Mouse (Mus musculus) neural tube, embryonic 12.5 days (tissue): Measurements from ENCODE around the gene Sod2. TPM values are rescaled to one million over a fixed set of nuclear protein-coding genes. Genes with fewer than 3 reads are reported as not detected.
"Not testable (repeated sequence)": the region's sequence is repeated elsewhere in the genome, so short reads cannot be mapped to it uniquely, and the experiment has no call there.

Experiments
- ATAC-seq: fragments of 200-750 bp; cut with Nextera tagmentation; 2 replicates; pipeline ENCODE4 v1.8.0; 2017; ENCODE audit warnings: low read depth, mild to moderate bottlenecking, moderate TSS enrichment, moderate library complexity; ENCODE audit not compliant: low FRiP score
- H3K27ac ChIP-seq: fragments of 300-500 bp; sonication (generic); 2 replicates; pipeline ENCODE4 v1.5.1; 2016
- H3K27me3 ChIP-seq: fragments of 300-500 bp; sonication (generic); replicated peaks from 2 replicates; pipeline ENCODE4 v1.6.1; 2016; ENCODE audit warnings: mild to moderate bottlenecking
- H3K36me3 ChIP-seq: fragments of 300-500 bp; sonication (generic); 2 replicates; pipeline ENCODE4 v1.6.1; 2016; ENCODE audit warnings: mild to moderate bottlenecking
- H3K4me1 ChIP-seq: fragments of 300-500 bp; sonication (generic); 2 replicates; pipeline ENCODE4 v1.6.1; 2016
- H3K4me2 ChIP-seq: fragments of 300-500 bp; sonication (generic); replicated peaks from 2 replicates; pipeline ENCODE4 v1.6.1; 2016; ENCODE audit warnings: mild to moderate bottlenecking
- H3K4me3 ChIP-seq: fragments of 300-500 bp; sonication (generic); 2 replicates; pipeline ENCODE4 v1.5.1; 2016
- H3K9ac ChIP-seq: fragments of 300-500 bp; sonication (generic); 2 replicates; pipeline ENCODE4 v1.6.1; 2016; ENCODE audit warnings: mild to moderate bottlenecking
- H3K9me3 ChIP-seq: fragments of 300-500 bp; sonication (generic); 2 replicates; pipeline ENCODE4 v1.6.1; 2016; ENCODE audit warnings: mild to moderate bottlenecking
- WGBS: fragments of 180-500 bp; shearing (Covaris S2); methylation state at CpG from one replicate; pipeline ENCODE4 v1.1.7; 2016; 5-methylcytosine and 5-hydroxymethylcytosine counted together
- polyA plus RNA-seq: library from polyadenylated mRNA; unstranded; fragments of >200 nt; fragmentation: Nextera tagmentation; extraction: Ambion mirVana; gene quantifications from 2 replicates; pipeline ENCODE4 v1.2.1, GENCODE M21; 2016

The Sod2 gene
- polyA plus RNA-seq, 1 experiment from 2014 or later: 129 TPM

DNA sequence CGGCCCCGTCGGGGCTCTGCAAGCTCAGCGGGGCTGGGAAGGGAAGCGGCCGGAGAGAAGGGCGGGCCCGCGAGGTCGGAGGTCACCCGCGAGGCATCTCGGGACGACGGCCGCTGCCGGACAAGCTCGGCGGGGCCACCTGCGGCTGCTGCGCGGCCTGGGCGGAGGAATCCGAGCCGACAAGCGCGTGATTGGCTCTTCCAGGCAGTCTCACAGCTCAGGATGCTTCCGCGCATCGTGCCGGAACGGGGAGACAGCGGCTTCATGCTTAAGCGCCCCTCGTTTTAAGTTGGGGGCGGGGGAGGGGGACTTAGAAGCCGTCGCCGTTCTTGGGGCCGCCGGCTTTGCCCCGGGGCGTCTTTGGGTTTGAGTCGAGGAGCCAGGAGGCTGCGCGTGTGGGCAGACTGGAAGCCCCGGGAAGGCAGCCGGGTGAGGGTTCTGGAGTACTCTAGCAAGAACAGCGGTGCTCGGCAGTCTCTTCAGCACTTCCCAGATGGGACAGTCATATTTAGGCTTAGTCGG, 14.1 kb upstream of the Sod2 start:
- peak overlapping the region; percentile 98 for H3K27ac ChIP-seq
- WGBS: under 1% methylated on average over 48 of the region's 51 CpGs
- peak; percentile 80 for ATAC-seq
- H3K36me3 ChIP-seq: no peaks in the 10 kb centered on the region; the same call in 1 of the 2 replicates
- peak overlapping the region; percentile 96 for H3K4me3 ChIP-seq
- peak overlapping the region; percentile 98 for H3K9ac ChIP-seq
- no peaks in the 10 kb centered on the region for H3K27me3 ChIP-seq
- peak overlapping the region; percentile 88 for H3K4me2 ChIP-seq
- H3K4me1 ChIP-seq: peaks cover 13% of the 10 kb centered on the region
- H3K9me3 ChIP-seq: no peaks in the 10 kb centered on the region

DNA sequence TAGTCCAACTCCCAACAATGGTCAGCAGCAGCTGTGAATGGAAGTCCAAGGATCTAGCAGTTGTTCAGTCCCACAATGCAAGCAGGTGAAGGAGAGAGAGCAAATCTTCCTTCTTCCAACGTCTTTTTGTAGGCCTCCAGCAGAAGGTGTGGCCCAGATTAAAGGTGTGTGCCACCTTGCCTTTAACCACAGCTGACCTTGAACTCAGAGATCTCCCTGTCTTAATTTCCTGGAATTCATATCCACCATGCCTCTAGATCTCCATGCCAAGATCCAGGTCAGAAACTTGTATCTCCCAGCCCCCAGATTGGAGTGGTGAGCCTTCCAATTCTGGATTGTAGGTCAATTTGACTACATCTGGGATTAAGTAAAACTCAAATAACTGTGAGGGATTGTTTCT, 12.6 kb upstream of the Sod2 start, which contains the start of gene Wtap:
Wtap (minus strand) TSS at position 101 of the 400 bp plus-strand sequence.
- no peaks in the 10 kb centered on the region for H3K9me3 ChIP-seq
- no peaks in the 10 kb centered on the region for H3K27me3 ChIP-seq
- H3K36me3 ChIP-seq: no peaks in the 10 kb centered on the region
- H3K9ac ChIP-seq: peak within 1 kb of the TSS; percentile 98
- ATAC-seq: no peak
- H3K4me1 ChIP-seq: peaks cover 10% of the 10 kb centered on the region
- 78% methylated on average over 1 of the region's 1 CpGs for WGBS
- H3K4me3 ChIP-seq: peak within 1 kb of the TSS; percentile 96
- peak within 1 kb of the TSS; percentile 88 for H3K4me2 ChIP-seq
- no peak within 1 kb of the TSS for H3K27ac ChIP-seq

DNA sequence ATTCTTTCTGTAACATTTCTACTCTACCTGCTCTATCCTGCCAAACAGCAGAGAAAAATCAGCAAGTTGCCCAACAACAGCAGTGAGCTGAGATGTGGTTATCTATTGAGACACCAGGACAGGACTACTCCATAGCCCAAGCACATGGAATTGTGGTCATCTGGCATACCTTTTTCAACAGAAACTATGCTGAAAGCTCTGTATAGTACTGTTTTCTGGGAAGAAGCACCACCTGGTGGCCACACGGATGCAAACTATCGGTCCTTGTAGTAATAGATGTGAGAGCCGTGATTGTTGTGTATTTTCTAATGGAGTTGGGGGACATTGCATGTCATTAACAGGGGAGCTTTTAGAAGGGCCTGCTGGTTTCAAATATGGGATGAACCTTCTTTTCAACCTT, 10.3 kb upstream of the Sod2 start:
- no peak for ATAC-seq
- H3K4me2 ChIP-seq: no peak overlapping the region

DNA sequence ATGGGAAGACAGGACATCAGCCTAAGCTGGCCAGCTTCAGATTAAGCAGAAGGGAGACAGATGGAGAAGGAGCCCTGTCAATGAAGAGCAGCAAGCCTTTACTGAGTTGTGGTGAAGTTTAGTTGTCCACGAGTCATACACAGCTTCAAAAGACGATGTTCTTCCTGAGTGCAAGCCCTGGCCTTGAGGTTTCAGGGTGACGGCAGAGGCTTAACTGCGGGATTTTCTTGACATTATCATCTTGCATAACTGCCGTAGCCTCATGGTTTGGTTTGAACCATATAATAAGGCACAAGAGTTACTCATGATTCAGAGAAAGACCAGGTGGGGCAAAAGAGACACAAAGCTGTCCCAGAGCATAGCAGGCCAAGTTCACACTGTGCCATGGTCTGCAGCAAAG, 8.8 kb upstream of the Sod2 start:
- Histone ChIP-seq H3K4me2 (no peak overlapping the region), H3K9me3 (no peaks in the 10 kb centered on the region), H3K27me3 (no peaks in the 10 kb centered on the region), H3K4me1 (no peaks in the 10 kb centered on the region), H3K4me3 (no peak overlapping the region), H3K27ac (no peak overlapping the region), H3K36me3 (no peaks in the 10 kb centered on the region), H3K9ac (no peak overlapping the region)
- no peak for ATAC-seq
- 90% methylated on average over 5 of the region's 5 CpGs for WGBS

More for the DNA sequence above, 10.3 kb upstream of the Sod2 start:
- H3K9me3 ChIP-seq: no peaks in the 10 kb centered on the region
- H3K36me3 ChIP-seq: no peaks in the 10 kb centered on the region
- no peak overlapping the region for H3K27ac ChIP-seq
- H3K27me3 ChIP-seq: no peaks in the 10 kb centered on the region
- H3K9ac ChIP-seq: no peak overlapping the region
- no peak overlapping the region for H3K4me3 ChIP-seq
- WGBS: 31% methylated on average over 3 of the region's 3 CpGs
- H3K4me1 ChIP-seq: no peaks in the 10 kb centered on the region

DNA sequence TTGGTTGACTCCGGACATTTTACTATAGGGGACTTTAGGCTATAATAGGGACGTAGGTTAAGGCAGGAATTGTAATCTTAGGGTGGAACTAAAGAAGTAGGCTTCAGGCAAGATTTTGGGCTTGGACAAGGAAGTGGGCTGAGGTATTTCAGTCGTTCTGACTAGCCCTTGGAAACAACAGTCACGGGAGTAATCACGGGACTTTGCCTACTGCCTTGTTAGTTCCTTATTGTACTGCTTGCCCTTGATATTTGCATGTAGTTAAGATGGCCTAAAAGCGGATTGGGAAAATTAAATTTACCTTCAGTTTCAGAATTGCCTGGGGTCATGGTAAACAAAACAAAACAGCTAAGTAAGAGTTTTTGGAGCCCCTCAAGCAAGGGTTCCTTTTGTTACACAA, 7.6 kb upstream of the Sod2 start:
- no peak overlapping the region for H3K9ac ChIP-seq
- no peaks in the 10 kb centered on the region for H3K27me3 ChIP-seq
- no peaks in the 10 kb centered on the region for H3K36me3 ChIP-seq
- H3K27ac ChIP-seq: no peak overlapping the region
- no peaks in the 10 kb centered on the region for H3K9me3 ChIP-seq
- H3K4me1 ChIP-seq: no peaks in the 10 kb centered on the region
- WGBS: 70% methylated on average over 6 of the region's 6 CpGs
- no peak for ATAC-seq
- H3K4me3 ChIP-seq: no peak overlapping the region
- H3K4me2 ChIP-seq: no peak overlapping the region

DNA sequence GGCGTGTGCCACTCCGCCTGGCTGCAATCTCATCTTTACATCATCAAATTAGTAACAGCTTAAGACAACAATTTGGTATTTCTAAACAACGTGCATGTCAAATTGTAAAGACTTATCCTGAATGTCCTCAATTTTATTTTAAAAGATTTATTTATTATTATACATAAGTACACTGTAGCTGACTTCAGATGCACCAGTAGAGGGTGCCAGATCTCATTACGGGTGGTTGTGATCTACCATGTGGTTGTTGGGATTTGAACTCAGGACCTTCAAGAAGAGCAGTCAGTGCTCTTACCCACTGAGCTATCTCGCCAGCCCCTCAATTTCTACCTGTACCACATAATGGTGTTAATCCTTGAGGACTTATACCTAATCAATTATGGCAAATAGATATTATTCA, 4.4 kb upstream of the Sod2 start:
- not testable (repeated sequence) for H3K4me3 ChIP-seq, H3K27ac ChIP-seq, H3K4me2 ChIP-seq, H3K9me3 ChIP-seq, H3K9ac ChIP-seq, H3K36me3 ChIP-seq, ATAC-seq, H3K27me3 ChIP-seq, H3K4me1 ChIP-seq
- WGBS: 89% methylated on average over 5 of the region's 5 CpGs

DNA sequence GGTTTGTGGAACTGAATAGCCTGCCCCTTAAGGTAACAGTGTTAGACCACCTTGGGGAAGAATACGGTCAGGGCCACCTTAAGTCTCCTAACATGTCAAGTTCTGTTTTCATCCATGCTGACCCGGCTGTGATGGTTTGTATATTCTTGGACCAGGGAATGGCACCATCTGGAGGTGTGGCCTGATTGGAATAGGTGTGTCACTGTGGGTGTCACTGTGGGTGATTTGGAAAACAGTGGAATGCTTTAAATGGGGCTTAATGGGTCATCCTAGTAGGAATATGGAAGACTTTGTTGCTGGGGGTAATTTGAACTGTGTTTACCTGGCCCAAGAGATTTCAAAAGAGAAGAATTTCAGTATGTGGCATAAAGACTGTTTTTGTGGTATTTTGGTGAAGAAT, 2.2 kb upstream of the Sod2 start:
- H3K9me3 ChIP-seq, H3K27ac ChIP-seq, H3K27me3 ChIP-seq, H3K4me3 ChIP-seq, H3K4me1 ChIP-seq, H3K36me3 ChIP-seq, H3K9ac ChIP-seq, H3K4me2 ChIP-seq, ATAC-seq: not testable (repeated sequence)
- WGBS: 87% methylated on average over 2 of the region's 2 CpGs

DNA sequence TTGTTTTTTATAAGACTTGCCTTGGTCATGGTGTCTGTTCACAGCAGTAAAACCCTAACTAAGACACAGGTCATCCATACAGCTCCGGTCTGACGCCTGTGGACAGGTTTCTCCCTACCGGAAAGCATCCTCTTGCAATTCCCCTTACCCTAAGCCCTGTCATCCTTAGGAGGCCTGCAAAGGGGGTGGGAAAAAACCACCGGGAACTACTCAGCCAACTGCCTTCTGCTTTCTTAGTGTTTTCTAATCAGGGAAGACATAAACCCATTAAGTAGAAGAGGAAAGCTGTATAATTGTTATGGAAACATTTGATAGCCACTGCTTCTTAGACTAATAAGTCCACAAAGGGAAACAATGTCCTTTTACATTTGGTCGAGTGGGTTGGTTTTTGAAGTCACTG, 338 bp downstream of the Sod2 start:
- 48% methylated on average over 5 of the region's 5 CpGs for WGBS
- Histone ChIP-seq H3K9me3 (no peaks in the 10 kb centered on the region), H3K9ac (no peak overlapping the region), H3K36me3 (peaks cover 6% of the 10 kb centered on the region; the same call in 1 of the 2 replicates), H3K27me3 (no peaks in the 10 kb centered on the region), H3K4me1 (peaks cover 7% of the 10 kb centered on the region), H3K4me3 (no peak overlapping the region), H3K4me2 (peak overlapping the region; percentile 74), H3K27ac (no peak overlapping the region)
- no peak for ATAC-seq

DNA sequence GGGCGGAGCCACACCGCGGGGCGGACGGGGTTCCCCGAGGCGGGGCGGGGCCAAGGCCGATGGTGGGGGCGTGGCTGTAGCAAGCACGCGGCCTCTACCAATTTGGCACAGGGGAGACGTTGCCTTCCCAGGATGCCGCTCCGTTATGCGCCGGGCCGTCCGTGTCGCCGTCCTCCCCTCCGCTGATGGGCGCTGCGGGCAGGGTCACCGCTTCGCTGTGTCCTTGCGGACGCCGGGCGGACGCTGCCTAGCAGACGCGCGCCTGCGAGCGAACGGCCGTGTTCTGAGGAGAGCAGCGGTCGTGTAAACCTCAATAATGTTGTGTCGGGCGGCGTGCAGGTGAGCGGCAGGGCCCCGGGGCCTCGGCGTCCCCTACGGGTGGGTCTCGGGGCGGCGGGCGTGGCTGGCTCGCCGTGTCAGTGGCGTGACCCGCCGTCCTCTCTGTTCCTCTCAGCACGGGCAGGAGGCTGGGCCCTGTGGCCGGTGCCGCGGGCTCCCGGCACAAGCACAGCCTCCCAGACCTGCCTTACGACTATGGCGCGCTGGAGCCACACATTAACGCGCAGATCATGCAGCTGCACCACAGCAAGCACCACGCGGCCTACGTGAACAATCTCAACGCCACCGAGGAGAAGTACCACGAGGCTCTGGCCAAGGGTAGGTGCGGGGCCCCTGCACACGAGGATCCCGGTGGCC, 1.2 kb downstream of the Sod2 start:
- Histone ChIP-seq H3K27me3 (no peaks in the 10 kb centered on the region), H3K9ac (peak overlapping the region; percentile 73), H3K4me3 (peak overlapping the region; percentile 86), H3K9me3 (no peaks in the 10 kb centered on the region), H3K27ac (peak overlapping the region; percentile 66), H3K36me3 (peaks cover 14% of the 10 kb centered on the region; the same call in 1 of the 2 replicates), H3K4me1 (peaks cover 7% of the 10 kb centered on the region), H3K4me2 (peak overlapping the region; percentile 74)
- under 1% methylated on average over 76 of the region's 76 CpGs for WGBS
- ATAC-seq: peak; percentile 97

DNA sequence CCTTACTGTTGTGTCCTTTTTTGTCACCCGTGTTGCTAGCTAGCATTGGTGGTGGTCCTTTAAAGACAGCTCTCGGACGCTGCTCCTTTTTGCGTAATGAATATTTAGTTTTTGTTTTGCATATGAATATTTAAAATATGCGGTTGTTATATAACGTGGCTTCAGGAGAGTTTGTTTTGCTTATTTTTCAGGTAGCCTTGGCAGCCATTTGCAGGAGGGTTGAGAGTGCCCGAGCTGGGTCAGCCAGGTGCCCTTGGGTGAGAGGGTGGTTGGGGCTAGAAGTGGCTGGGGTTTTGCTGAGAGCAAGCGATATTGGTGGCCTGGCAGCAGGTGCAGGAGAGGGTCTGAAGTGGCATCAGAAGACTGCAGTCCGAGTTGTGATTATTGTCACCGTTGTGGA, 1.9 kb downstream of the Sod2 start:
- peak overlapping the region; percentile 66 for H3K27ac ChIP-seq
- WGBS: 3% methylated on average over 10 of the region's 10 CpGs
- H3K4me2 ChIP-seq: peak overlapping the region; percentile 74
- ATAC-seq: no peak; the same call in 1 of the 2 replicates
- H3K9me3 ChIP-seq: no peaks in the 10 kb centered on the region
- H3K4me3 ChIP-seq: peak overlapping the region; percentile 86
- H3K4me1 ChIP-seq: peaks cover 7% of the 10 kb centered on the region
- no peaks in the 10 kb centered on the region for H3K27me3 ChIP-seq
- peak overlapping the region; percentile 73 for H3K9ac ChIP-seq
- H3K36me3 ChIP-seq: peaks cover 19% of the 10 kb centered on the region

DNA sequence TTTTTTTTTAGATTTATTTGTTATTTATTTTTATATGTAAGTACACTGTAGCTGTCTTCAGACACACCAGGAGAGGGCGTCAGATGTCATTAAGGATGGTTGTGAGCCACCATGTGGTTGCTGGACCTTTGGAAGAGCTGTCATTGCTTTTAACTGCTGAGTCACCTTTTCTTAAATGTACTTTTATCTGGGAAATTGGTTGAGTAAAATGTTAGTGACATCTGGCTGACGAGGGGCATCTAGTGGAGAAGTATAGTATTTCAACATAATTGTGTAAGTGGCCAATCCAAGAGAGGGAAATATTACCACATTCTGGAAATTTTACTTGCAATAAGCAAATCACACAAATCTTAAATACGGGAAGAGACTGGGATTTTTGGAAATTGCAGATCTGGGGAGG, 3.2 kb downstream of the Sod2 start:
- Histone ChIP-seq H3K36me3 (peaks cover 31% of the 10 kb centered on the region), H3K4me2 (no peak overlapping the region), H3K9me3 (no peaks in the 10 kb centered on the region), H3K27ac (no peak overlapping the region), H3K4me1 (peaks cover 7% of the 10 kb centered on the region), H3K27me3 (no peaks in the 10 kb centered on the region), H3K4me3 (no peak overlapping the region), H3K9ac (no peak overlapping the region)
- 61% methylated on average over 3 of the region's 3 CpGs for WGBS
- ATAC-seq: no peak

DNA sequence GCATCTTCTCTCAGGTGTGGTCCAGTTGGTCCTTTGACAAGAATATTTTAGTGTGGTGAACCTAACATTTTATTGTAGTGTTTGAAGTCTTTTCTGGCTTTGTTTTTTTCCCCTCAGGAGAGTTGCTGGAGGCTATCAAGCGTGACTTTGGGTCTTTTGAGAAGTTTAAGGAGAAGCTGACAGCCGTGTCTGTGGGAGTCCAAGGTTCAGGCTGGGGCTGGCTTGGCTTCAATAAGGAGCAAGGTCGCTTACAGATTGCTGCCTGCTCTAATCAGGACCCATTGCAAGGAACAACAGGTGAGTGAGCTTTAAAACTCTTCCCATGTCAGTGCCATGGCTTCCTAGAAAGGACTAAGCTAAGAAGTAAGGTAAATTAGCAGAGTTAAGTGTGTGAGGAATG, 6.7 kb downstream of the Sod2 start:
- ATAC-seq: no peak
- Histone ChIP-seq H3K27ac (no peak overlapping the region), H3K27me3 (no peaks in the 10 kb centered on the region), H3K4me3 (no peak overlapping the region), H3K36me3 (peaks cover 46% of the 10 kb centered on the region), H3K4me1 (peaks cover 7% of the 10 kb centered on the region), H3K9me3 (no peaks in the 10 kb centered on the region), H3K4me2 (no peak overlapping the region), H3K9ac (no peak overlapping the region)
- WGBS: 81% methylated on average over 3 of the region's 3 CpGs
